Mouse (Mus musculus): Measurements from ENCODE around the gene Mmab. TPM values are rescaled to one million over a fixed set of nuclear protein-coding genes. Genes with fewer than 3 reads are reported as not detected.

Gene Mmab
- polyA plus RNA-seq, 1 experiment from 2014 or later = 31.8 TPM

GRCm38 (mm10) chr5:114421561-114422298 is 22.1 kb downstream of the Mmab start:
- H3K27me3 ChIP-seq (ENCODE audit: control insufficient read depth, insufficient read depth, low read length) = no peaks in the 10 kb centered on the region
- peaks cover 39% of the 10 kb centered on the region for H3K36me3 ChIP-seq (ENCODE audit: control insufficient read depth, insufficient read depth, low read length)
- no peak overlapping the region for H3K4me3 ChIP-seq (ENCODE audit: low read depth, low read length)
- no peak overlapping the region for H3K27ac ChIP-seq (ENCODE audit: low read depth, low read length)
- H3K9me3 ChIP-seq (ENCODE audit: control insufficient read depth, low read length) = no peaks in the 10 kb centered on the region
- no peak for ATAC-seq (ENCODE audit: low read depth)
- no peak overlapping the region for H3K9ac ChIP-seq (replicated peaks; ENCODE audit: low read depth, low read length)
- 80% methylated on average over 11 of the region's 11 CpGs for WGBS
- H3K4me1 ChIP-seq (ENCODE audit: control insufficient read depth, insufficient read depth, low read length) = no peaks in the 10 kb centered on the region
- no peak overlapping the region for H3K4me2 ChIP-seq (ENCODE audit: low read depth, low read length)

DNA sequence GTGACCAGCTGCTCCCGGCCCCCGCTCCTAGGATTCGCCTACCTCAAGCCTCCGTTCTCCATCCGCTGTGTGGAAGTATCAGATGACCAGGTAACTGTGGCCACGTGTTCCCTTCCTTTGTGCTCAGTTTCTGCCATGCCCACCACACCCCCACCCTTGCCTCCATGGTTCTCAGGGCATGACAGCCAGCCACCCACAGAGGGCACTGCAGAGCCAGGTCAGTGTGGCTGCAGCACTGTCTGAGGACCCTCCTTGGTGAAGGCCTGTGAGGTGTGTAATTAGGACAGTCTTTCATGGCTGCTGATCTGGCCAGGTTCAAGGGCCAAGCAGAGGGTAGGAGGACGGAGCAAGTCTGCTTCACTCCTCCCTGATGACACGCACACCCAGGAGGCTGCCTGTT is 25.3 kb downstream of the Mmab start:
- H3K4me3 ChIP-seq (ENCODE audit: low read depth, low read length) = no peak overlapping the region
- no peak overlapping the region for H3K27ac ChIP-seq (ENCODE audit: low read depth, low read length)
- H3K36me3 ChIP-seq (ENCODE audit: control insufficient read depth, insufficient read depth, low read length) = peaks cover 56% of the 10 kb centered on the region
- H3K9ac ChIP-seq (replicated peaks; ENCODE audit: low read depth, low read length) = no peak overlapping the region
- no peak overlapping the region for H3K4me2 ChIP-seq (ENCODE audit: low read depth, low read length)
- no peak; the same call in 1 of the 2 replicates for ATAC-seq (ENCODE audit: low read depth)
- no peaks in the 10 kb centered on the region for H3K9me3 ChIP-seq (ENCODE audit: control insufficient read depth, low read length)
- no peaks in the 10 kb centered on the region for H3K27me3 ChIP-seq (ENCODE audit: control insufficient read depth, insufficient read depth, low read length)
- H3K4me1 ChIP-seq (ENCODE audit: control insufficient read depth, insufficient read depth, low read length) = no peaks in the 10 kb centered on the region
- 87% methylated on average over 8 of the region's 8 CpGs for WGBS

DNA sequence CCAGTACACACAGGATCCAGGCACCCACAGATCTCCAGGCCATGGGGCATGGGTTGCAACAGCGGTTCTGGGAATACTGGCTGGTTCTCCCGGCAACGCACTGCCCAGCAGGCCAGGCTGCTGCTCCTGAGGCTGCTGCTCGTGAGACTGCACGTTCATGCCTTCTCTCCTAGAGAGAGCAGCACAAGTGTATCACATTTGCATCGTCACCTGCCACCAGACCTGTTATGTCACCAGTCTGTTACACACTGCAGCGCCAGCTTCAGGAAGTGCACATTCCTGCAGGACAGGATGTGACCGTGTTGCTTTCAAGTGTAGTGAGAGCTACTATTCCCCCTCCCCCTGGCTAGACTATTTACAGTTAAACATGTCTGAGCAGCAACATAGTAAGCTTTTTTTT is 27.0 kb downstream of the Mmab start:
- Histone ChIP-seq H3K36me3 (ENCODE audit: control insufficient read depth, insufficient read depth, low read length) (peaks cover 73% of the 10 kb centered on the region), H3K27me3 (ENCODE audit: control insufficient read depth, insufficient read depth, low read length) (no peaks in the 10 kb centered on the region), H3K4me1 (ENCODE audit: control insufficient read depth, insufficient read depth, low read length) (no peaks in the 10 kb centered on the region), H3K9ac (replicated peaks; ENCODE audit: low read depth, low read length) (no peak overlapping the region), H3K27ac (ENCODE audit: low read depth, low read length) (no peak overlapping the region), H3K4me2 (ENCODE audit: low read depth, low read length) (no peak overlapping the region), H3K4me3 (ENCODE audit: low read depth, low read length) (no peak overlapping the region), H3K9me3 (ENCODE audit: control insufficient read depth, low read length) (no peaks in the 10 kb centered on the region)
- 87% methylated on average over 8 of the region's 8 CpGs for WGBS
- ATAC-seq (ENCODE audit: low read depth) = no peak

- Histone ChIP-seq H3K36me3 (ENCODE audit: control insufficient read depth, insufficient read depth, low read length) (peaks cover 82% of the 10 kb centered on the region), H3K4me2 (ENCODE audit: low read depth, low read length) (no peak overlapping the region), H3K4me3 (ENCODE audit: low read depth, low read length) (no peak overlapping the region), H3K9me3 (ENCODE audit: control insufficient read depth, low read length) (no peaks in the 10 kb centered on the region), H3K4me1 (ENCODE audit: control insufficient read depth, insufficient read depth, low read length) (no peaks in the 10 kb centered on the region), H3K27me3 (ENCODE audit: control insufficient read depth, insufficient read depth, low read length) (no peaks in the 10 kb centered on the region), H3K9ac (replicated peaks; ENCODE audit: low read depth, low read length) (no peak overlapping the region), H3K27ac (ENCODE audit: low read depth, low read length) (no peak overlapping the region)
- WGBS = 94% methylated on average over 5 of the region's 5 CpGs
- no peak for ATAC-seq (ENCODE audit: low read depth)
Measured at GRCm38 (mm10) chr5:114415606-114416005, 28.3 kb downstream of the Mmab start.

DNA sequence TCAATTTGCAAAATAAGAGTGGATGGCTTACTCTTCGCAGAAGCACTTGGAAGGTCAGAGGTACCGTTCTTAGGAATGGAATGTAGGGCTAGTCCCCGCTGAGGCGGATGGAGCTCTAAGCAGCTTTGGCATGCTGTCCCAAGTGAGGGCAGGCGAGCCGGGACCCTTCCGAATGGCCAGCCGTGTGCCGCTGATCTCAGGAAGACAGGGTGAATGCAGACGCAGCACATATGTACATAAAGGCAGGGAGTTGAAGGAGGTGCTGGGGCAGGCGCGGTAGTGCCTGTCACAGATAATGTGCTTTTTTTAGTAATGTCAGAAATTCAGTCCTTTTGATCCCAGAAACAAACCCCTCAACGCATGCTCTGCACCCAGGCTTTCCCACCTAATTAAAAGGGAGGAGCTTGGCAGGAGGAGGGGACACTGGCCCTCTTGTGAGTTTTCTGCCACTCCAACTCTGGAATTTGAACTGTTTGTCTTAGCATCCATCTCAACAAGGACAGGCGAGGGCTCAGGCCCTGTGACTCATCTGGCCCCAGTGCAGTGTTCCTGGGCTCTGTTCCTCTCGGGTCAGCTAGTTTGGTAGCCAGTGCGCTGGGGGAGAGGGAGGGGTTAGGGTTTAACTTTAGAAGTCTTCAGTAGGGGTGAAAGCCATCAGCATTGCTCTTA is 30.7 kb downstream of the Mmab start:
- ATAC-seq (ENCODE audit: low read depth) = no peak
- Histone ChIP-seq H3K4me2 (ENCODE audit: low read depth, low read length) (no peak overlapping the region), H3K9ac (replicated peaks; ENCODE audit: low read depth, low read length) (no peak overlapping the region), H3K27ac (ENCODE audit: low read depth, low read length) (no peak overlapping the region), H3K36me3 (ENCODE audit: control insufficient read depth, insufficient read depth, low read length) (peaks cover 80% of the 10 kb centered on the region), H3K27me3 (ENCODE audit: control insufficient read depth, insufficient read depth, low read length) (no peaks in the 10 kb centered on the region), H3K4me1 (ENCODE audit: control insufficient read depth, insufficient read depth, low read length) (no peaks in the 10 kb centered on the region), H3K9me3 (ENCODE audit: control insufficient read depth, low read length) (no peaks in the 10 kb centered on the region), H3K4me3 (ENCODE audit: low read depth, low read length) (no peak overlapping the region)
- 84% methylated on average over 16 of the region's 16 CpGs for WGBS

GRCm38 (mm10) chr5:114412361-114412998 is 31.4 kb downstream of the Mmab start:
- no peak for ATAC-seq (ENCODE audit: low read depth)
- H3K9ac ChIP-seq (replicated peaks; ENCODE audit: low read depth, low read length) = no peak overlapping the region
- no peaks in the 10 kb centered on the region for H3K27me3 ChIP-seq (ENCODE audit: control insufficient read depth, insufficient read depth, low read length)
- no peak overlapping the region for H3K4me2 ChIP-seq (ENCODE audit: low read depth, low read length)
- 82% methylated on average over 23 of the region's 23 CpGs for WGBS
- no peak overlapping the region for H3K4me3 ChIP-seq (ENCODE audit: low read depth, low read length)
- H3K4me1 ChIP-seq (ENCODE audit: control insufficient read depth, insufficient read depth, low read length) = no peaks in the 10 kb centered on the region
- peaks cover 80% of the 10 kb centered on the region for H3K36me3 ChIP-seq (ENCODE audit: control insufficient read depth, insufficient read depth, low read length)
- no peaks in the 10 kb centered on the region for H3K9me3 ChIP-seq (ENCODE audit: control insufficient read depth, low read length)
- no peak overlapping the region for H3K27ac ChIP-seq (ENCODE audit: low read depth, low read length)

GRCm38 (mm10) chr5:114410429-114410828 is 33.4 kb downstream of the Mmab start:
- Histone ChIP-seq H3K9me3 (ENCODE audit: control insufficient read depth, low read length) (no peaks in the 10 kb centered on the region), H3K27me3 (ENCODE audit: control insufficient read depth, insufficient read depth, low read length) (no peaks in the 10 kb centered on the region), H3K27ac (ENCODE audit: low read depth, low read length) (no peak overlapping the region), H3K36me3 (ENCODE audit: control insufficient read depth, insufficient read depth, low read length) (peaks cover 84% of the 10 kb centered on the region), H3K4me3 (ENCODE audit: low read depth, low read length) (no peak overlapping the region), H3K4me1 (ENCODE audit: control insufficient read depth, insufficient read depth, low read length) (no peaks in the 10 kb centered on the region), H3K4me2 (ENCODE audit: low read depth, low read length) (no peak overlapping the region), H3K9ac (replicated peaks; ENCODE audit: low read depth, low read length) (no peak overlapping the region)
- 91% methylated on average over 13 of the region's 13 CpGs for WGBS
- no peak for ATAC-seq (ENCODE audit: low read depth)

GRCm38 (mm10) chr5:114408846-114409245 is 35.0 kb downstream of the Mmab start:
- no peaks in the 10 kb centered on the region for H3K4me1 ChIP-seq (ENCODE audit: control insufficient read depth, insufficient read depth, low read length)
- no peaks in the 10 kb centered on the region for H3K9me3 ChIP-seq (ENCODE audit: control insufficient read depth, low read length)
- H3K27me3 ChIP-seq (ENCODE audit: control insufficient read depth, insufficient read depth, low read length) = no peaks in the 10 kb centered on the region
- no peak overlapping the region for H3K27ac ChIP-seq (ENCODE audit: low read depth, low read length)
- WGBS = 97% methylated on average over 11 of the region's 11 CpGs
- H3K36me3 ChIP-seq (ENCODE audit: control insufficient read depth, insufficient read depth, low read length) = peaks cover 91% of the 10 kb centered on the region
- H3K4me2 ChIP-seq (ENCODE audit: low read depth, low read length) = no peak overlapping the region
- H3K4me3 ChIP-seq (ENCODE audit: low read depth, low read length) = no peak overlapping the region
- H3K9ac ChIP-seq (replicated peaks; ENCODE audit: low read depth, low read length) = no peak overlapping the region
- ATAC-seq (ENCODE audit: low read depth) = no peak

- H3K36me3 ChIP-seq (ENCODE audit: control insufficient read depth, insufficient read depth, low read length) = peaks cover 90% of the 10 kb centered on the region
- H3K9me3 ChIP-seq (ENCODE audit: control insufficient read depth, low read length) = no peaks in the 10 kb centered on the region
- H3K27ac ChIP-seq (ENCODE audit: low read depth, low read length) = no peak overlapping the region
- 92% methylated on average over 9 of the region's 9 CpGs for WGBS
- no peak overlapping the region for H3K4me3 ChIP-seq (ENCODE audit: low read depth, low read length)
- no peak for ATAC-seq (ENCODE audit: low read depth)
- no peaks in the 10 kb centered on the region for H3K27me3 ChIP-seq (ENCODE audit: control insufficient read depth, insufficient read depth, low read length)
- H3K9ac ChIP-seq (replicated peaks; ENCODE audit: low read depth, low read length) = no peak overlapping the region
- no peaks in the 10 kb centered on the region for H3K4me1 ChIP-seq (ENCODE audit: control insufficient read depth, insufficient read depth, low read length)
- no peak overlapping the region for H3K4me2 ChIP-seq (ENCODE audit: low read depth, low read length)
Measured at GRCm38 (mm10) chr5:114407810-114408209, 36.0 kb downstream of the Mmab start.
